Mouse (Mus musculus): ENCODE results near the gene Ppp3ca.

Gene Ppp3ca

DNA sequence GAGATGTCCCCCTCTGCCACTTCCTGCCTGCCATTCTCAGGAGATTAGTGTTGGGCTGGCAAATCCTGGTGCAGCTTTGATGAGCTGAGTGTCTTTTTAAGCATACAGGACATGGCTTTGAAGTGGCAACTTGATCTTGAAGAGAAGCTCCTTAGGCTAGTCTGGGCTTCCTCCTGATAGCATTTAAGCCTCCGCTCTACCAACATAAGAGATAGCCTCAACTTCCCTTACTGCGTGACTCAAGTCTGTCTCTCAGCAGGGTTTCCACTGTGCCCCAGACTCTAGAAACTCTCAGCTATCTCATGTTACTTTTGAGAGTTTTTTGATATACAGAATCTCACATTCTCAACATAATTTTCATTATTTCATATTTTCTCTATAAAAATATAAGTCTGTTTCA lies 144.0 kb downstream of the Ppp3ca start:
- no peak for DNase-seq (ENCODE audit: low spot score)

DNA sequence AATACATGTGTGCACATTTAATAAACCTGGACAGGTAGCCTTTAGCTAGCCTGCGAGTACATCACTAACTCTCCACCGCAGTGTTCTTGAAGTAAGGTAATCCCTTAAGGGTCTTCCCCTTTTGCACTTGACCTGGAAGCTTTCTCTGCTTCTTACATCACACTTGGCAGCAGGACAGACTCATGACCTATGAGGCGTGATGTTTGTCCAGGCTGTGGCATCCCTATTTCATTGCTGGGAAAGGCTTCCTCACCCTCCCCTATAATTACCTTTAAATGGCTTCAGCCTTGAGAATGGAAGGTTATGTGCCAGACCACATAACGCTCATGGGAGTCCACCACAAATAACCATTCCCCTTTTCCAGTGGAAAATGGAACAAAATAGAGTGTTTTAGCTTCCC lies 145.0 kb downstream of the Ppp3ca start:
- DNase-seq (ENCODE audit: low spot score): no peak

GRCm38 (mm10) chr3:136816319-136816718 lies 146.4 kb downstream of the Ppp3ca start:
- no peak for DNase-seq (ENCODE audit: low spot score)

- DNase-seq (ENCODE audit: low spot score): no peak
Observed at GRCm38 (mm10) chr3:136818997-136819396, 149.1 kb downstream of the Ppp3ca start.

- no peak for DNase-seq (ENCODE audit: low spot score)
Observed at GRCm38 (mm10) chr3:136821039-136821438, 151.1 kb downstream of the Ppp3ca start.

- no peak for DNase-seq (ENCODE audit: low spot score)
Observed at GRCm38 (mm10) chr3:136821993-136822392, 152.1 kb downstream of the Ppp3ca start.

GRCm38 (mm10) chr3:136822431-136822830 lies 152.5 kb downstream of the Ppp3ca start:
- DNase-seq (ENCODE audit: low spot score): no peak

GRCm38 (mm10) chr3:136828451-136828850 lies 158.5 kb downstream of the Ppp3ca start:
- no peak for DNase-seq (ENCODE audit: low spot score)

- DNase-seq (ENCODE audit: low spot score): no peak
Observed at GRCm38 (mm10) chr3:136829109-136829508, 159.2 kb downstream of the Ppp3ca start.

GRCm38 (mm10) chr3:136830687-136831220 lies 160.8 kb downstream of the Ppp3ca start:
- DNase-seq (ENCODE audit: low spot score): no peak

GRCm38 (mm10) chr3:136833003-136833745 lies 163.2 kb downstream of the Ppp3ca start:
- no peak for DNase-seq (ENCODE audit: low spot score)

- DNase-seq (ENCODE audit: low spot score): no peak
Observed at GRCm38 (mm10) chr3:136833893-136834292, 164.0 kb downstream of the Ppp3ca start.

GRCm38 (mm10) chr3:136835851-136836250 lies 165.9 kb downstream of the Ppp3ca start:
- DNase-seq (ENCODE audit: low spot score): no peak

GRCm38 (mm10) chr3:136836319-136837193 lies 166.6 kb downstream of the Ppp3ca start:
- no peak for DNase-seq (ENCODE audit: low spot score)

DNA sequence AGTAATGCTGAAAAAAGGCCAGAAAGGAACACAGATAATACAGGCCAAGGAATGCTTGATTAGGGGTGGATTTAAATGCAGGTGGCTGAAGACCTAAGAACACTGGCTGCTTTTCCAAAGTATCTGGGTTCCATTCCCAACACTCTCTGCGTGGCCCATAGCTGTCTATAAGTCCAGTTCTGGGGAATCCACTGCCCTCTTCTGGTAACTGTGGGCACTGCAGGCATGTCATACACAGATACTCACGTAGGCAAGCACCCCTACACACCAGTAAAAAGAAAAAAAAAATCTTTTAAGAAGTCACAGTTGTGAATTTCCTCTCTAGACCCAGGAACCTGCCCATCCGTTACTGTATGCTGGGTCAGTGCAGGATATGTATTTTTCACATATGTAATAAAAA lies 167.7 kb downstream of the Ppp3ca start:
- no peak for DNase-seq (ENCODE audit: low spot score)

DNA sequence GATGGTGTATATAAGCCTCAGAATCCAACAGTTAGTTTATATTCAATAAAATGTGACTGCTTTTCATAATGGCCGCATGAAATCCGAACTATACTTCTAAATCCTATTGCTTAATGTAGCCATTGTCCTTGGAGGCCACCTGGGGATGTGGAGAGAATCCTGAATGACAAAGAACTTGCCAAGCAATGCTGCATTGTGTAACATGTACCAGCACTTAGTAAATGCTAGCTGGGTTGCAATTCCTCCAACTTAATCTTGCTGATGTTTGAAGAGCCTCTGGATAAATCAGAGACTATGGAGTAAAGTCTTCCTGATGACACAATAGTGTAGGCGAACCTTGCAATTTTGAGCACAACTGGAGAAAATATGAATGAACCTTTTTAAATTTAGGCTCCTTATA lies 171.4 kb downstream of the Ppp3ca start:
- no peak for DNase-seq (ENCODE audit: low spot score)

- DNase-seq (ENCODE audit: low spot score): no peak
Observed at GRCm38 (mm10) chr3:136842384-136842783, 172.5 kb downstream of the Ppp3ca start.

GRCm38 (mm10) chr3:136843811-136844491 lies 174.0 kb downstream of the Ppp3ca start:
- no peak for DNase-seq (ENCODE audit: low spot score)

DNA sequence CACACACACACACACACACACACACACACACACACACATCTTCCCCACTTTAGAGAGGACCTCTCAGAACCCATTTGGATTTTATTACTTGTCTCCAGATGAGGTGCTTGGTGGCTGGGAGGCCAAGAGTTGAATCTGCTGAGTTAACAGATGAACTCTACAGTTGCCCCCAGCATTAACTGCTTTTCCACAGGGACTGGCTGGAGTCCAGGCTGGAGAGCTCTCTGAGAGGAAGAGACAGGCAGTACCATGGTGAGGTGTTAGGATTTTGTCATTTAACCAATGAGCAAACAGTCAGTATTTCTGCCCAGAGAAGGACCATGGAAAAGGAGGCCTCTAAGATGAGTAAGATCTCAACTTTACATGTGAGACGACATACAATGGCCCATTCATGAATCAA lies 179.1 kb downstream of the Ppp3ca start:
- DNase-seq (ENCODE audit: low spot score): no peak

DNA sequence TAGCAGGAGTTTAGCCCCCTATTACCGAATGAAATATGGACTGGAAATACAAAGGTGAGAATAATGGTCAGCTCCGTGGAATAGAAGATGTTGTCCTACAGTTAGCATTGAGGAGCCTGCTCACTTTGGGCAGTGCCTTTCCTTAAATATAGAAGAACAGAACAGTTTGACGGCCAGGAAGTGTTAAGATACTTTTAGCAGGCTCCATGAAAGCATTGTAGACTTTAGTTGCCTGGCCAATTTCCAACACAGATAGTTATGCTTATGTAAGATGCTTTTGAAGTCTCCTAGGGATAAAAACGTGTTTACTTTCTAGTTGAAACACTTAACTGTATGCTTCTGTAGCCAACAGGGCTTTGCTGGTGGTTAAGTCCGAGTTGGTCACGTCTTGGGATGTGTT lies 183.0 kb downstream of the Ppp3ca start:
- no peak for DNase-seq (ENCODE audit: low spot score)

DNA sequence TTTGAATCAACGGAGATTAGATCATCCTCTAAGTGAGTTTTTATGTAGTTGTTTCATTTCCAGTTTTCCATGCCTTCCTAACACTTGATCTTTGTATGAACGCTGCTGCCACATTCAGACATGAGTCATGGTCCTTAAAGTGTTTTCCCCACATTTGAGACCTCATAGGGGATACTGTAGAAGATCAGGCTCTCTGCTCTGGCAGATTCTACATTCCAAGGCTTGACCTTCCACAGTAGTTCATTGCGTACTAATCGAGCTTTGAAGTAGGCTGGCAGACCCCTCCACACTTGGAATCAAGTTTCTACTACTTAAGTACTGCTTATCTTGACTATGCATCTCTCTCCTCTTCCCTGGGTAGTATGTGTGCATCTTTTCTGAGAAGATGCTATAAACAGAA lies 183.7 kb downstream of the Ppp3ca start:
- no peak for DNase-seq (ENCODE audit: low spot score)

DNA sequence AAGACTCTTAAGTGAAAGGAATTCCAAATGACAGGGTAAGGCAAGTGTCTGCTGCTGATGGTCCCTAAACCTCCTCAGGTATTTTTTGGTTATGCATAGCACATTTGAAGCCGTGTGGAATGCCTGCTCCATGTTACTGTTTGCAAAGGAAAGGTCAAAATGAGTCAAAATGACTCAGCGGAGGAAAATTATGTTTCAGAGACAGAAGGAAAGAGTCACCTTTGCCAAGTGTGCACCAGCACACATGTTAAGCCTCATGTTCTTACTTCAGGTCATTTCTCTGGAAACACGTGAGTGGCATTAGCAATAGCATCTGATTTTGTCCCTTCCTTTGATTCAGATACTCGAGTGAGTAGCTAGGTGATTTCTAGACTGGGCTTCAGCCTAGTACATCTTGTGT lies 186.1 kb downstream of the Ppp3ca start:
- no peak for DNase-seq (ENCODE audit: low spot score)
